Mouse (Mus musculus) G1E (cell line): ENCODE measurements around the gene Cog8.

Experiments used
- CTCF ChIP-seq: IDR thresholded peaks from 2 replicates; pipeline ENCODE4 v1.5.1; 2012; ENCODE audit warnings: low read depth, low read length, inconsistent platforms, mixed read lengths
- GATA1 ChIP-seq: IDR thresholded peaks from 2 replicates; pipeline ENCODE4 v1.6.1; 2012; ENCODE audit warnings: borderline replicate concordance, low read length, inconsistent platforms, mixed read lengths
- POLR2AphosphoS5 ChIP-seq: IDR thresholded peaks from 2 replicates; pipeline ENCODE4 v1.6.1; 2012; ENCODE audit warnings: low read depth, low read length, inconsistent platforms; ENCODE audit not compliant: insufficient replicate concordance
- TAL1 ChIP-seq: conservative IDR thresholded peaks from 2 replicates; pipeline ENCODE4 v1.6.1; 2012; ENCODE audit warnings: low read depth, low read length, inconsistent platforms, mixed read lengths

- TF ChIP-seq CTCF (no peak), TAL1 (no peak), GATA1 (no peak), POLR2AphosphoS5 (no peak)
Observed at GRCm38 (mm10) chr8:107036626-107037025, 19.9 kb downstream of the Cog8 start.
